Mouse (Mus musculus): ENCODE measurements around the gene Acot7.

Gene Acot7

DNA sequence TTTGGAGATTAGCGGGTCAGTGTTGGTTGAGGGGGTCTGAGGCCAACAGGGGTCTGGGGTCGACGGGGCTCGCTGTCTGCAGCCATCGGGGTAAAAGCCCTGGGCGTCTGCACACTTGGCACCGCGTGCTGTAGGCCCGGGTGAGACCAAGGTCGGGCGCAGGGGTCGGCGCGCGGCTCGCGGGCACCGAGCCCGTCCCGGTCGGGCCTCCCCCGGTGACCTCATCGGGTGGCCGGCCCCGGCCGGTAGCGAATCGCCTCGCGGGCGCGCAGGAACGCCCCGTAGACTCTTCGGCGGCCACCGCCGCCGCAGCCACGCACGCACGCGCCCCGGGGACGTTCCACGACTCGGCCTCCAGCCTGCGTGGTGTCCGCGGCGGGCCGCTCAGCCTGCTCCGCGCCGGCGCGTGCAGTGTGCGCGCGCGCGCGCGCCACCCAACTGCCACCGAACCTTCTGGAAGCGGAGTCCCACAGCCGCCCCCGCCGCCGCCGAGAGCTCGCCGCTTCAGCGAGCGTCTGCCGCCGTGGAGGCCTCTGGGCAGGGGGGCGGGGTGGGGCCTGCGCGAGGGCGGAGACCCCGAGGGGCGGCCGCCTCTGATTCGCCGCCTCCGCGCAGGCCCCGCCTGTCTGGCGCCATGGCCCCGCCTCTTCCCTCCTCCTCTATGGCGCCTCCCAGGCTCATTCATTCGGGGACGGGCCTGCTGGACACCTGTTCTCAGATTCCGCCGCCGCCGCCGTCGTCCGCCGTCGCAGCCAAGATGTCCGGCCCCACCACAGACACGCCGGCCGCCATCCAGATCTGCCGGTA is at the start of gene Acot7:
Gene Acot7 (plus strand): TSS at position 598 of the 807 bp plus-strand sequence.
- peak; percentile 92 for DNase-seq

DNA sequence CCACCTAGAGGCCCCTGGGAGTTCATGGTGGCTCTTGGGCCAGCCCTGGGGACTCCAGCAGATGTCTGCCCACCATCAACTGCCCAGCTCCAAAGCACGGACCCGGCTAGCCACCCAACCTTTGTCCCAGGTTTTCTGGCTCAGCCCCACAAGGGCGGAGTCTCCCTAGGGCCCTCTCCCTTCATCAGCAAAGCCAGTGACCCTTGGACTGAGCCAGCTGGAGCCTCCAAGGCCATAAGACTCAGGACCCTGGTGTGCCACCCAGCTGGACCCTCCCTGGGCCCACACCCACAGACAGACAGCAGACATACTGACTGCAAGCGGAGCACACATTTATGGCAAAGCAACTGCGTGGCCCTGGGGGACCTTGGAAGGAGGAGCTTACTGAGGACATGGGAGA is 49.1 kb upstream of the Acot7 start:
- DNase-seq, result no peak

DNA sequence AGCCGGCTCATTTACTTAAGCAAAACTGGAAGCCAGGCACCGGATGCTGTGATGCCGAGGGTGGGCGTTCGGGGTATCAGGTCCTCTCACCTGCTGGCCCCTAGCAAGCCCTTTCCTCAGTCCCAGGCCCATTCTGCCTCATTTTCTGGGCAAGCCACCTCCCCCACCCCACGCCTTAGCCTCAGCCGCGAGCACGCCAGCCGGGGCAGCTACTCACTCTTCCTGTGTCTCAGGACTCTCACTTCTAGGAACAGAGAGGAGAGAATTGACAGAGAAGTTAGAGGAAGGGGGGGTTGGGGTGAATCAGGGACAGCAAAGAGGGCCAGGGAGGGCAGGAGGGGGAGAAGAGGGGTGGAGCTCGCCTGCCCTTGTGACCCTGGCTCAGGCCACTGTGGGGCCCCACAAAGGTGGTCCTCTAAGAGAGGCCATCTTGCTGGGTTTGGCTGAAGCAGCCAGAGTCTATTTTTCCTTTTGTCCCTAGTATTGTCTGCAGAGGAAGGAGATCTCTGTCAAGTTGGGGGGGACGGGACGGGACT is 48.5 kb upstream of the Acot7 start:
- no peak for DNase-seq

GRCm38 (mm10) chr4:152130771-152131653 is 46.9 kb upstream of the Acot7 start:
- DNase-seq, result no peak

GRCm38 (mm10) chr4:152131809-152132771 is 45.8 kb upstream of the Acot7 start:
- no peak for DNase-seq

DNA sequence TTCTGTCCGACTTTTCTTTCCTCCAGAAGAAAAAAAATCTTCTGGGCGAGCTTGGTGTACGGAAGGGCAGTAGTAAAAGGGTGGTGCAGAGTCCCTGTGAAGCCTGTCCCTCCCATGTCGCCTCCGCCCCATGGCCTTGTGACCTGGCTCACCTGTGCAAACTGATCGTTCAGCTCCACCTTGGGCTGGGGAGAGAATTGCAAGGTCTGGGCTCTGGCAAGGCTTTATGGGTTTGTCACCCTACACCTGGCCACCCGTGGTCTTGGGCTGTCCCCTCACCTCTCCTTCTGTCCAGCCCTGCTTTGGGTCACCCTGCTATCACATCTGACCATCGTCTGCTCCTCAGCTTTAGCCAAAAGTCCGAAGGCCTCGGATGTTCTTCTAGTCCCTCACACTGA is 45.2 kb upstream of the Acot7 start:
- no peak for DNase-seq

GRCm38 (mm10) chr4:152133213-152133612 is 44.7 kb upstream of the Acot7 start:
- no peak for DNase-seq

- DNase-seq, result peak; percentile 76
Observed at GRCm38 (mm10) chr4:152134507-152134906, 43.4 kb upstream of the Acot7 start.

DNA sequence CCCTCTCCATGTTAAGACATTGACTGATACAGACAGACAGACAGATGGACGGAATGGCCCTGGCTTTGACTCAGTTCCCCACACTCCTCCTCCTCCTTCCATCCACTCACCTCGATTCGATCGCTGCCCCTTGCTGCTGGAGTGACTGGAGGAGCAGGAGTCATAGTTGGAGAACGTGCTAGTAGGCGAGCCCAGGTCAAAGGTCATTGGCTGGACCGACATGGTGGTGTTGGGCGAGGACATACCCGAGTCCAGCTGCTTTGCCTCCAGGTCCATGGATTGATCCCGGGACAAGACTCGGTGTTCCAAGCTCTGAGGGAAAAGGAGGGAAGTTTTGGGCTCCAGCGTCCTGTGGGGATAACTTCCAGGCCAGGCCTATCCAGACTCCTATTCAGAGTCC is 42.6 kb upstream of the Acot7 start:
- DNase-seq, result no peak

DNA sequence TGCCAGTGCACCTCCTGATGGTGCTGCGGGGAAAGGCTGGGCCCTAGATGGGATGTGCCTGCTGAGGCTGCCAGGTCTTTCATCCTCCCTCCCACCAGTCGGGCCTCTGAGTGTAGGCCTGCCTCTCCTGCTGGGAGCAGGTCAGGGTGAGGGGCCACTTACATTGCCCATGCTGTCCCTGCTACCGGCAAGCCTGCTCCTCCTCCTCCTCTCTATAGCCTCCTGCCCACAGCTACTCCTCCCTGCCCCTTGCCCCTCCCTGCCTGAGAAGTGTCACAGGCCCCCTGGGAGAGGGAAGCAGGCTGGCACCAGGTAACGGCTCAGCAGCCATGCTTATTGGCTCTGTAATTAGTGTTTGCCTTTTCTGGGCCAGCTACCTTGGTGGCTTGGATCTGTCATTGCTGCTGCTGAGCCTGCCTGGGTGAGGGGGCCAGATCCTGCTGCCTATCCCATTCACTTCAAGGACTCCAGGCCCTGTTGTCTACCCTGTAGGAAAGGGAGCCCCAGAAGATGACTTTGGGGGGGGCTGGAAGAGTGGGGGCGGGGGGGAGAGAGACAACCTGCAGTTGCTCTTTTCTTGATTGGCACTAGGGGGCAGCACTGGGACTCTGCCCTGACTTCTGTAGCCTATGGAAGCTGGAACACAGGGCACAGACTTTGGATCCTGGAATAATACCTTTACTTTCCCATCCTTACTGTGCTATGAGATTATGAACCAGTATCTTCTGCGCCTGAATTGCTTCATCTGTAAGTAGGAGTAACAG is 41.6 kb upstream of the Acot7 start:
- no peak for DNase-seq

DNA sequence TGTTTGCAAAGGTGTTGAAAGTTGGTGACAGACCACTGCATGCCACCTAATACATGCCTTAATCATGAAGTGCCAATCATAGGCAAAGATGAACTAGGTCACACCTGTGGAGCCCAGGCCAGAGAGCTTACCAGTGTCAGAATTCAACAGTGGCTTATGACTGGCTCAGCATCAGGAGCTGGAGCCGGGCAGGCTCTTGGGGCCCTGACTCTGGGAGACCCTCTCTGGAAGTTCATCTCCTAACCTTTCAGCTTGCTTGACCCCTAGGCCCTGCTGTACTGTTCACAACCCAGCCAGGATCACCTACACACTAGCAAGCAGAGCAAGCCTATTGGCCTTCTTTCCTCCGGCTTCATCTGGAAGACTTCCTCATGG is 41.1 kb upstream of the Acot7 start:
- no peak for DNase-seq

GRCm38 (mm10) chr4:152138497-152139260 is 39.3 kb upstream of the Acot7 start:
- DNase-seq, result peak; percentile 81

GRCm38 (mm10) chr4:152140441-152140840 is 37.5 kb upstream of the Acot7 start:
- DNase-seq, result peak; percentile 56

- no peak for DNase-seq
Observed at GRCm38 (mm10) chr4:152141521-152142135, 36.3 kb upstream of the Acot7 start.

DNA sequence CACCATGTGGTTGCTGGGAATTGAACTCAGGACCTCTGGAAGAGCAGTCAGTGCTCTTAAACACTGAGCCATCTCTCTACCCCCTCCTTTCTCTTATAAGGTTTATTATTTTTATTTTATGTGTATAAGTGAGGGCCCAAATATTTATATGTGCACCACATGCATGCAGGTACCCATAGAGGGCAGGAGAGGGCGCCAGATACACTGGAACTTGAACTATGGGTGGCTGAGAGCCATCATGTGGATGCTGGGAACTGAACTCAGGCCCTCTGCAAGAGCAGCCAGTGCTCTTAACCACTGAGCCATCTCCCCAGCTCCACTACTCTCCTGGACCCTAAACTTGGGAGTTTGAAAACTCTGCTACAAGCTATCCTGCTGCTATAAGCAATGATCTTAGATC is 34.3 kb upstream of the Acot7 start:
- DNase-seq, result no peak

- no peak for DNase-seq
Observed at GRCm38 (mm10) chr4:152145473-152145872, 32.5 kb upstream of the Acot7 start.

- DNase-seq, result no peak
Observed at GRCm38 (mm10) chr4:152146033-152146827, 31.7 kb upstream of the Acot7 start.

- DNase-seq, result no peak
Observed at GRCm38 (mm10) chr4:152150546-152150945, 27.4 kb upstream of the Acot7 start.

DNA sequence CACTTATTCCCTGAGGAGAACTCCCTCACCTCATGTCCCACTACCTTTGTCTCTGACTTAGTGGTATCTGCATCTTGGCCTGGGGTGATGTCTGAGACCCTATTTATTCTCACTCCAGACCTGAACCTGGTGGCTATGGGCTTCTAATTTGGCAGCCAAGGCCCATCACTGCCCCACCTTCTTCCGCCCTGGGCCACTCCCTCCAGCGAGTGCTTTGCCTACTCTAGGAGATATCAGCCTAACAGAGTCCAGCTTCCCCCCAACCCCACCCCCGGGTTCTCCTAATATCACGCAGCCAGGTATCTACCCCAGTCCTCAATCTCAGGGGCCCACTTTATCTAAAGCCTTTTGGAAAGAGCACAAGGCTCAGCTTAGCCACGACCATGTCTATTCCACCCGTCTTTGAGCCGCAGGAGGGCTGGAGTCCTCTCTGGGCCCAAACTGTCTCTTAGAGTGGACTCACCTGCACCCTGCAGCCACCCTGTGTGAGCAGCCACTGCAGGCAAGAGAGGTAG is 26.4 kb upstream of the Acot7 start:
- no peak for DNase-seq

Measured in thymus, postnatal 25 days (tissue).